Mouse (Mus musculus) bone marrow, adult 2 months (tissue): ENCODE results near the gene Ehbp1. TPM values are rescaled to one million over a fixed set of nuclear protein-coding genes. Genes with fewer than 3 reads are reported as not detected.

ENCODE experiments used
- H3K27ac ChIP-seq: fragments of 200-500 bp; 2 replicates; pipeline ENCODE4 v1.5.1; 2012; ENCODE audit warnings: low read depth, mild to moderate bottlenecking, control low read depth, inconsistent platforms, low read length; ENCODE audit not compliant: control insufficient read depth, poor library complexity, insufficient read depth
- H3K4me1 ChIP-seq: fragments of 200-500 bp; 2 replicates; pipeline ENCODE4 v1.6.1; 2011; ENCODE audit warnings: low read length; ENCODE audit not compliant: control insufficient read depth, insufficient read depth
- H3K4me3 ChIP-seq: fragments of 200-500 bp; replicated peaks from 2 replicates; pipeline ENCODE3; 2011; ENCODE audit warnings: mild to moderate bottlenecking, low read depth, low read length, control low read depth; ENCODE audit not compliant: control insufficient read depth
- CTCF ChIP-seq: fragments of 200-500 bp; IDR thresholded peaks from 2 replicates; pipeline ENCODE4 v1.5.1; 2011; ENCODE audit warnings: low read length, control low read depth; ENCODE audit not compliant: control insufficient read depth, insufficient read depth
- POLR2A ChIP-seq: fragments of 200-500 bp; IDR thresholded peaks from 2 replicates; pipeline ENCODE4 v1.6.1; 2011; ENCODE audit warnings: low read depth, mild to moderate bottlenecking, control low read depth, low read length, borderline replicate concordance; ENCODE audit not compliant: control insufficient read depth
- WGBS: fragments of 180-500 bp; shearing (Covaris S2); methylation state at CpG from one replicate; pipeline ENCODE4 v1.1.7; 2018; 5-methylcytosine and 5-hydroxymethylcytosine counted together
- polyA plus RNA-seq: library from polyadenylated mRNA; stranded (reverse); fragments of >200 nt; gene quantifications from 2 replicates; pipeline ENCODE4 v1.2.4, GENCODE M21; 2011; ENCODE audit warnings: low replicate concordance; ENCODE audit not compliant: missing spikeins, insufficient read depth, insufficient read length

Ehbp1 gene
- polyA plus RNA-seq, 1 experiment, result 2.8 TPM

- Histone ChIP-seq H3K27ac (no peak overlapping the region), H3K4me1 (no peaks in the 10 kb centered on the region; the same call in 1 of the 2 replicates), H3K4me3 (no peak overlapping the region)
- TF ChIP-seq POLR2A (no peak), CTCF (no peak)
- WGBS, result 87% methylated on average over 3 of the region's 3 CpGs
Observed at GRCm38 (mm10) chr11:22174311-22174710, 167.8 kb downstream of the Ehbp1 start.

GRCm38 (mm10) chr11:22170962-22171638 lies 171.0 kb downstream of the Ehbp1 start:
- Histone ChIP-seq H3K4me1 (no peaks in the 10 kb centered on the region; the same call in 1 of the 2 replicates), H3K27ac (no peak overlapping the region), H3K4me3 (no peak overlapping the region)
- TF ChIP-seq POLR2A (no peak), CTCF (no peak)
- 73% methylated on average over 6 of the region's 6 CpGs for WGBS

DNA sequence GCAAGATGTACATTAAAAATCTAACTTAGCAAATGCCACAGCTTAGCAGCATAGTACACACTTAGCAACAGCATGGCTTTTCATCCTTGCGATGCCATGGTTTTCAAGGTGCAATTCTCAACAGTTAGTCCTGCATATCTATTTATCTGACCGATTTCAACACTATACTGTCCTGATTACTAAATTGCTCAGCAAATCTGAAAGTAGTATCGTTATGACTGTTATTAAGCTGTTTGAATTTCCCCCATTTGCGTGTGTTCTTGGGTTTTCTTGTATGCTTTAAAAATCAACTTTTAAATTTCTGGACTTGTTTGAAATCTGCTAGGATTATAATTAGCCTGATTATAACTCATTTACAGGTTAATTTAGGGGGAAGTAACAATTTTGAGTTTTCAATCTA lies 184.2 kb downstream of the Ehbp1 start:
- Histone ChIP-seq H3K4me1 (no peaks in the 10 kb centered on the region), H3K27ac (no peak overlapping the region), H3K4me3 (no peak overlapping the region)
- TF ChIP-seq POLR2A (no peak), CTCF (no peak)
- 79% methylated on average over 4 of the region's 4 CpGs for WGBS

GRCm38 (mm10) chr11:22156182-22156581 lies 185.9 kb downstream of the Ehbp1 start:
- H3K27ac ChIP-seq, result no peak overlapping the region
- no peak for TF ChIP-seq CTCF
- TF ChIP-seq POLR2A, result no peak
- H3K4me3 ChIP-seq, result no peak overlapping the region
- H3K4me1 ChIP-seq, result no peaks in the 10 kb centered on the region
- 83% methylated on average over 2 of the region's 2 CpGs for WGBS

GRCm38 (mm10) chr11:22155366-22156095 lies 186.6 kb downstream of the Ehbp1 start:
- H3K27ac ChIP-seq, result no peak overlapping the region
- WGBS, result 87% methylated on average over 3 of the region's 3 CpGs
- H3K4me3 ChIP-seq, result no peak overlapping the region
- H3K4me1 ChIP-seq, result no peaks in the 10 kb centered on the region
- TF ChIP-seq POLR2A, result no peak
- no peak for TF ChIP-seq CTCF

- WGBS, result 88% methylated on average over 9 of the region's 9 CpGs
- Histone ChIP-seq H3K4me1 (no peaks in the 10 kb centered on the region), H3K4me3 (no peak overlapping the region), H3K27ac (no peak overlapping the region)
- TF ChIP-seq POLR2A (no peak), CTCF (no peak)
Observed at GRCm38 (mm10) chr11:22154501-22155294, 187.4 kb downstream of the Ehbp1 start.

DNA sequence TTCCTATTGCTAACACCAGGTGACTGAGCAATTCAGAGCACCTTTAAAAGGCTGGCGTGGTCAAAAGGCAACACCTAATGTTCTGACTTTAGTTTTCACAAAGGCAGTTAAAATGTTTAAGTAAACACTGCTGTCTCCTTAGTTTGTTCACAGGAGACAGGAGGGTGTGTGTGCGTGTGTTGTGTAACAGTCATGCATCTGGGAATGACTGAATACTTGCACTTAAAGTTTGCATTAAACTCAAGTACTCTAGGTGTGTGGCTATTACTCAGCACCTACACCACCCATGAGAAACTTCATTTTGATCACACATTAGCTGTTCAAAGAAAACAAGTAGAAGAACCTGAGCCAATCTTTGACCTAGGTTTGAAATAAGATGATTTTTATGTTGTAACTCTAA lies 201.4 kb downstream of the Ehbp1 start:
- H3K4me1 ChIP-seq, result no peaks in the 10 kb centered on the region
- WGBS, result 76% methylated on average over 2 of the region's 2 CpGs
- H3K4me3 ChIP-seq, result no peak overlapping the region
- TF ChIP-seq CTCF (no peak), POLR2A (no peak)
- H3K27ac ChIP-seq, result no peak overlapping the region

DNA sequence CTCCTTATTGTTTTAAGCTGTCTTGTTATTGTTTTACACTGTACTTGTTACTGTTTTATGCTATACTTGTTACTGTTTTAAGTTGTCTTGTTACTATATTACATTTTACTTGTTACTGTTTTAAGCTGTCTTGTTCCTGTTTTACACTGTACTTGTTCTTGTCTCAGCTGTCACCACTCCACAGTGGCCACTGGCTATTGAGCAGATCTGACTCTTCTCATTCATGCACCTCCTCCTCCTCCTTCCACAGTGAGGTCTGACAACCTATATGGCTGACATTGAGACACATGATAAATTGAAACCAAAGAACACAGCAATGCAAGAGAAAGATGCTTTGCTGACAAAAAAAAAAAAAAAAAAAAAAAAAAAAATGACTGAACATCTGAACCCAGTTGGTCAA lies 203.6 kb downstream of the Ehbp1 start:
- Histone ChIP-seq H3K27ac (no peak overlapping the region), H3K4me3 (no peak overlapping the region), H3K4me1 (no peaks in the 10 kb centered on the region)
- TF ChIP-seq POLR2A (no peak), CTCF (no peak)
